Mouse (Mus musculus) layer of hippocampus, adult 11-12 months (tissue): Measurements from ENCODE around the gene Kit.
A peak's percentile ranks its signal among the peaks of the same experiment; 100 is the strongest.

Experiments
- DNase-seq: peaks from one replicate; pipeline ENCODE4 v3.0.0; 2022; ENCODE audit warnings: low spot score

Kit gene

GRCm38 (mm10) chr5:75590961-75591360, 16.2 kb downstream of the Kit start:
- no peak for DNase-seq

DNA sequence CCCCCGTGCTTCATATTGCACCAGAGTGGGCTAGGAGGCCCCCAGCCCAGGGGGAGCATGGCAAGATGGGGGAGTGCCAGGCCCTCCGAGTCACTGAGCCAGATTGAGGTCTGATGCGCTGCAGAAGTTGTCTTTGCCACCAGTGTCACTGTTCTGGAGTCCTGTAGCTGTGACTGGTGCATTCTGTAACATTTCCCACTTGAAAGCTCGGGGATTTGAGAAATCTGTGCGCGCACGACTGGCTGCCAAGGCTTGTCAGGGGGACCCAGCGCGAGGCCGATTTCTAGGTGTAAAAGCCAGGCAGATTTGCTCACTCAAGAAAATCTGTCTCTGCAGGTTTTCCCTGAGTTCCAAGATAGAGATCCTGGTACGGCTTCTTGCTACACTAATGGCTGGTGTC, 16.9 kb downstream of the Kit start:
- DNase-seq, result no peak

GRCm38 (mm10) chr5:75595319-75595718, 20.6 kb downstream of the Kit start:
- no peak for DNase-seq

GRCm38 (mm10) chr5:75596211-75596610, 21.5 kb downstream of the Kit start:
- DNase-seq, result no peak

DNA sequence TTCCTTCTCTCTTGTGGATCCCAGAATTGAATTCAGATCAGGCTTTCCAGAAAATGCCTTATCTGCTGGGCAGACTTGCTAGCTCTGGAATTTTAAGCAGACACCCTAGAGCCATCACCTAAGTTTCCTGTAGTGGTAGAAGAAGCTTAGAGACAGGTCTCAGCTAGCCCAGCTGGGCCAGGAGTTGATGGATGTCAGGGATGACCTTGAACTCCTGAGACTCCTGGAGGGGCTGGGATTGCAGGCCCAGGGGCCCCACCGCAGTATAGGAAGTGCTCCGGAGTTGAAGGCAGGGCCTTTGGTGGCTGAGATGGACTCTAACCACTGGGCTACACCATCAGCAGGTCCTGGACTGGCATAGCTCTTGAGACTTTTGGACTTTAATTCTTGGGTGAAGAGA, 22.6 kb downstream of the Kit start:
- DNase-seq, result no peak

- no peak for DNase-seq
Measured at GRCm38 (mm10) chr5:75598491-75598890, 23.8 kb downstream of the Kit start.

DNA sequence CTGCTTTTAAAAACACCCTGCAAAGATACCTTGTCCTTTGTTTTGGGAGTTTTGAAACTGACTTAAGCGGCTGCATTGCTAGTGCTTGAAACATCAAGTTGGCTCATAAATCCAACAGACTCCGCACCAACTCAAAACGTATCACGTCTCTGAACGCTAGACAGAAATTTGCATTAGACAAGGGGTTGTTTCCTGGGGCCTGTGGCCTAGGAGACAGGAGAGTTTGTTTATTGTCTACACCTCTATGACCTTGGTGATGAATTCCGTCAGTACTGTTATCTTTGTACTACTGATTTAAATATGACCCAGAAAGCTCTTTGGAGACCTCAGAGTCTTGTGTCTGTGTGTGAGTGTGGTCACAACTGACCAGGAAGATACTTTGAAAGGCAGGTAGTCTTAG, 25.3 kb downstream of the Kit start:
- DNase-seq, result no peak

GRCm38 (mm10) chr5:75604238-75604637, 29.5 kb downstream of the Kit start:
- DNase-seq, result no peak

DNA sequence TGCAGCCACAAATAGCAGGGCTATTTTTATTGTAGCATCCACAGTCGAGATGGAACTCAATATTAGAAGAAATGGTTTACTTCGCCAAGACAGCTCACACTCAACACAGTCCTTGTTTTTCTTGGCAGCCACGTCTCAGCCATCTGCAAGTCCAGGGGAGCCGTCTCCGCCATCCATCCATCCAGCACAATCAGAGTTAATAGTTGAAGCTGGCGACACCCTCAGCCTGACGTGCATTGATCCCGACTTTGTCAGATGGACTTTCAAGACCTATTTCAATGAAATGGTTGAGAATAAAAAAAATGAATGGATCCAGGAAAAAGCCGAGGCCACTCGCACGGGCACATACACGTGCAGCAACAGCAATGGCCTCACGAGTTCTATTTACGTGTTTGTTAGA, 32.2 kb downstream of the Kit start:
- DNase-seq, result no peak

- no peak for DNase-seq
Measured at GRCm38 (mm10) chr5:75607971-75608370, 33.3 kb downstream of the Kit start.

DNA sequence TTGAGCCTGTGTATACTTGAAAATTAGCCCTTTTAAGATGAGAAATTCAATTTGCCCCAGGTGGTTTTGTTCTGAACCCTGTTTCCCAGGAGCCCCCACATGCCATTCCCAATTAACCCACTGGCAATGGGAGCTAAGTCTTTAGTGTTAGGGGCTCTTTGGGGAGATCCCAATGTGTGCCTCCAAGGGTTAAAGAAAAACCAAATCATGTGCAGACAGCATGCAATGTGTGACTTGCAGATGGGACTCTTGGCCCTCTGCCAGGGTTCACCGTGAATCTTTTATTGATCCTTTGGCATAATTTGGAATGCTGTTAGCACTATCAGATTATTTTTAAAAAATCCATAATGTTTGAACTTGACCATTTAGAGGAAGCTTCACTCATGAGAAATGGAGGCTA, 37.7 kb downstream of the Kit start:
- DNase-seq, result no peak

DNA sequence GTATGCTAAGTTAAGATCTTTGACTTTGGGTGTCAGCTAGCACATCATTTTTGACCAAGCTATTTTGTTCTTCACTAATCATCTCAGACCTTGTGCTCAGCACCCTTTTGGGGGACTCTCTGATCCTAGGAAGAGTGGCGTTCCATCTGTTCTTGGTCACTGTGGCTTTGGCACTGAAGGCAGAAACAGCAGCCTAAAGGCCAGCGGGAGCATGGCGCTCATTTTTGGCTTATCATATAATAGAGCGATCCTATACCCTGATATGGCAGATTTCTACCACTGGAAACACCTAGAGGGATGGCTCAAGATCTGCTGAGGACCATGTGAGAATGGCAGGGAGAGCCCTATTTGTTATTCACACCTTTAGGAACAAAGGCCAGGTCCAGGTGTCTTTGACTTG, 38.2 kb downstream of the Kit start:
- no peak for DNase-seq

GRCm38 (mm10) chr5:75615000-75615571, 40.4 kb downstream of the Kit start:
- DNase-seq, result no peak

- DNase-seq, result no peak
Measured at GRCm38 (mm10) chr5:75615624-75616023, 40.9 kb downstream of the Kit start.

DNA sequence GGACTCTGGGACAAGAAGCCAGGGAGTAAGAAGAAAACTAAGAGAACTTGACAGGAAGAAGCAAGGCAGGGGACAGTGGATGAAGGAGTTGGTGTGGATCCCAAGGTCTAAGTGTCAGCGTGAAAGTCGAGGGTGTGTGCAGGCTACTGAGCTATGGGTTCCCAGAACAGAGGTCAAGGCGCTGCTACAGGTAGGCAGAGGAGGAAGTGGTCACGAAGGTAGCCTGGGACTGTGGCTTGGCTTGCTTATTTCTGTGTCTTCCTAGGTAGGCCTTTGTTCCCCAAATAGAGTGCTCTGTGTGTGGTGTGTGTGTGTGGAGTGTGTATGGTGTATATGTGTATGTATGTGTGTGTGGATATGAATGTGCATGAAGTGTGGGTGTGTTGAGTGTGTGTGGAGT, 47.7 kb downstream of the Kit start:
- DNase-seq, result no peak

- DNase-seq, result no peak
Measured at GRCm38 (mm10) chr5:75623007-75623406, 48.3 kb downstream of the Kit start.

DNA sequence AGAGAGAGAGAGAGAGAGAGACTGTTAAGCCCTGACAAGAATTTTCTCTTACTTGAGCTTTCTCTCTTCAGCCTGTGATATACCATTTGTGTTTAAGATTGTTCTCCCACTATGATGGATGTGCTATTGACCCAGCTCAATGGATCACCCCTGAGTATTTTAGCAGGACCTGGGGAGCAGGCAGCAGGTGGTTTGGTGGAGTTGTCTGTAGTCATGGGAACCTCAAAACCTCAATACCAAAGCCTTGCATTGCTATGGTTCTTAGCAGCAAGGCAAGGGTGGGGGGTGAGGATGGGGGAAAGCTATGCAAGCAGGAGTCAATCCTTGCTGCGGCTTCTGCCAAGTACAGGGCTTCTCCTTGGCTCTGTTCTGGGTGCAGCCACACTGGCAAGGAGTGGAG, 48.8 kb downstream of the Kit start:
- DNase-seq, result no peak

DNA sequence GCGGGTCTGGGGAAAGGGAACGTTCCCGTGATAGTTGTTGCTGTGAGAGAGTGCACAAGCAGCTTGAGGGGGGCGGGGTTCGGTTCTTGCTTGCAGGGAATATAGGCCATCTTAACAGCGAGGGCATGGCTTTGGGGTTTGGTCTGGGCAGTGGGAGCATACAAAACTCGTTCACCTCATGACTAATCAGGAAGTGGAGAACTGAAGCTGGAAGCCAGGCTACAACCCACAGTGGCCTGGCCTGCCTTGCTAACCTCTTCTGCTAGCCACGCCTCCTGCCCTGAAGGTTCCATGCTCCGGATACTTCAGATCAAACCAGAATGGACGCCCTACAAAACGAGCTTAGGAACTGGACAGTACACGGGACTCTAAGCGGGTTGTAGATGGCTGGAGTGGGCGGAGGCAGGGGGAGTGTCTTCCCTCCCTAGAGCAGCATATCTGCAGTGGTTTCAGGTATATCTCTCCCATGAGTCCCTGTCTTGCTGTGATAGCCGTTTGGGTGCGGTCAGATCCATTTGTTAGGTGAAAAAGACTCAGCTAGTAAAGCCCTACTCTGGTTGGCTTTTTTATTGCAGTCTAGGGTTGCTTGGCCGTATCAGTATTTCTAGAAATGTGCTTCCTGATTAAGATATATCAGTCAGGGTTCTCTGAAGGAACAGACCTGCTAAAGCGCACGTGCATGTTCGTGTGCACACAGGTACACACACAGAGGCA, 49.4 kb downstream of the Kit start:
- no peak for DNase-seq

- DNase-seq, result no peak
Measured at GRCm38 (mm10) chr5:75625059-75625458, 50.3 kb downstream of the Kit start.

- DNase-seq, result no peak
Measured at GRCm38 (mm10) chr5:75626284-75626683, 51.6 kb downstream of the Kit start.

- DNase-seq, result no peak
Measured at GRCm38 (mm10) chr5:75626703-75627102, 52.0 kb downstream of the Kit start.

DNA sequence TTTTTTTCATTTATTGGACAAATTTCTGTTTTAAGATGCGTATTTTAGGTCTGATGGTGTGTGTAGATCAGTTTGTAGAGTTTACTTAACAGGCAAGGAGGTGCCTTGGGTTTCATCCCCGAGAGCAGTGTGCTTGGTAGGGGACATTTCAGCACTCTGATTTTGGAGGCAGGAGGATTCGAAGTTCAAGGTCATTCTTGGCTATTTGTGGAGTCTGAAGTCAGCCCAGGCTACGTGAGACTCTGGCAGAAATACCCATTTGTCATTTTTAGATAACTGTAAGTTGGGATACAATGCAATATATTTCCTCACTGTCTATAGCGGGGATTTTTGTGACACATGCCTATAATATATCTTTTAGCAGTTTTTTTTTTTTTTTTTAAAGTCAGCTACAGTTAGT, 57.5 kb downstream of the Kit start:
- DNase-seq, result no peak

- DNase-seq, result peak; percentile 32
Measured at GRCm38 (mm10) chr5:75632846-75633640, 58.3 kb downstream of the Kit start.
